Mouse (Mus musculus) testis, adult 2 months (tissue): ENCODE measurements at regions not wholly inside any gene's neighbourhood (a gene's known extent, or its start where the extent isn't known, plus 50 kb on each side); places are given as distances from the start of the nearest gene placed in this dataset.

Experiments
- H3K27ac ChIP-seq: fragments of 200-500 bp; 2 replicates; pipeline ENCODE4 v1.5.1; 2012; ENCODE audit warnings: low read depth, low read length; ENCODE audit not compliant: control insufficient read depth, insufficient read depth
- H3K27me3 ChIP-seq: fragments of 200-500 bp; 2 replicates; pipeline ENCODE4 v1.6.1; 2012; ENCODE audit warnings: mild to moderate bottlenecking, low read length, moderate library complexity; ENCODE audit not compliant: control insufficient read depth, insufficient read depth
- H3K36me3 ChIP-seq: fragments of 200-500 bp; 2 replicates; pipeline ENCODE4 v1.6.1; 2012; ENCODE audit warnings: mild to moderate bottlenecking, low read length; ENCODE audit not compliant: control insufficient read depth, insufficient read depth
- H3K4me1 ChIP-seq: fragments of 200-500 bp; 2 replicates; pipeline ENCODE4 v1.6.1; 2012; ENCODE audit warnings: low read length; ENCODE audit not compliant: control insufficient read depth, insufficient read depth
- H3K4me3 ChIP-seq: fragments of 200-500 bp; 2 replicates; pipeline ENCODE4 v1.5.1; 2012; ENCODE audit warnings: low read depth, mild to moderate bottlenecking, low read length, moderate library complexity, mixed read lengths; ENCODE audit not compliant: control insufficient read depth
- CTCF ChIP-seq: fragments of 200-500 bp; IDR thresholded peaks from 2 replicates; pipeline ENCODE4 v1.5.1; 2012; ENCODE audit warnings: low read depth, mild to moderate bottlenecking, inconsistent platforms, low read length, moderate library complexity; ENCODE audit not compliant: control insufficient read depth, insufficient read depth, insufficient replicate concordance
- POLR2A ChIP-seq: fragments of 200-500 bp; IDR thresholded peaks from 2 replicates; pipeline ENCODE4 v1.6.1; 2012; ENCODE audit warnings: low read depth, mild to moderate bottlenecking, inconsistent platforms, low read length, moderate library complexity; ENCODE audit not compliant: control insufficient read depth

DNA sequence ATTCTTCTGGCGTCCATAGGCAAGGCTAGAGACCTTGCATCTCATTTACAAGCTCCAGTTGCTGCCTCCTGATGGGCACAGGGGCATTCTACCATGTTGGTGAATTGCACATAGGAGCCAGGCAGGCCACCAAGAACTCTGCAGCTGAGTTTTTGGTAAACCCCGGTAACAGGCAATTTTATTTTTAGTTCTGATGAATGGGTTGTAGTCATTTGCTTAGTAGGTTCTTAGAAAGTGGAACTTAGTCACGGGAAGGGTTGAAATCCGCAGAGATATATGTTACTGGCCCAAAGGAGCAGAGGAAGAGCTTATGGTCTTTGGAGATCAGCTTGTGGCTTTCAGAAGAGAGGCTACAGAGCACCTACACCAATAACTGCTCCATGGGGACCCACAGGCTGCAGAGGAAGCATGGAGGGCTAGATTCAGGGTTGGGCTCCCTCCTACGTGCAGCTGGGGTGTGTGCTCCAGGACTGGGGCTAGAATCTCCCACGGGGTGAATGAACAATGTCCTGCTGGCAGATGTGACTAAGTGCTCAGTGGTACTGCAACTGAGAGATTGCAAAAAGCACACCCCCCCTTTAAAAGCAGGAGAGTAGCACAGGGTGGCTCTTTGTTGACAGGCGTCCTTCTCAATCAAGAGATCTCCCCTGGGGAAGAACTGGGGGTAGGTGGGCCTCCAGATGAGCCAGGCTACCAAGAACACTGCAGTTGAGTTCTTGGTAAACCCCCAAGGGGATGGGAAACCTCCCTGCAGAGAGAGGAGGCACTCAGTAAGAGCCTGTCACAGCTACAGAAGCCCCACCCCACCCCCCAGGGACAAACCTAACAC, 65.6 kb upstream of the Med13l start:
- no peaks in the 10 kb centered on the region for H3K36me3 ChIP-seq
- TF ChIP-seq CTCF (no peak), POLR2A (no peak)
- H3K27ac ChIP-seq = no peak overlapping the region
- no peaks in the 10 kb centered on the region for H3K4me1 ChIP-seq
- H3K27me3 ChIP-seq = no peaks in the 10 kb centered on the region
- no peak overlapping the region for H3K4me3 ChIP-seq

DNA sequence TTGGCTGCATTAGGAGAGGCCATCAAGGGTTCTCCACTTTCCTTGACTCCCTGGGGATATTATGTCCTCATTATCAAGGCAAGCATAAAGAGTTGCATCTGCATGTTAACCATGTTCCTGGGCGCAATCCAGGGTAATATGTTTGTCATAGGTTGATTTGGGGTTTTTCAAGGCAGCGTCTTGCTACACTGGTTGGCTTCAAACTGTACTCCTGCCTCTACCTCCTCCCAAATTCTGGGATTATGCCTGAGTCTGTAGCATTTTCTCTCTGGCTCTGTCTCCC, 65.1 kb upstream of the Med13l start:
- no peaks in the 10 kb centered on the region for H3K4me1 ChIP-seq
- H3K36me3 ChIP-seq = no peaks in the 10 kb centered on the region
- no peaks in the 10 kb centered on the region for H3K27me3 ChIP-seq
- H3K4me3 ChIP-seq = no peak overlapping the region
- TF ChIP-seq CTCF (no peak), POLR2A (no peak)
- no peak overlapping the region for H3K27ac ChIP-seq

- H3K4me3 ChIP-seq = no peak overlapping the region
- H3K4me1 ChIP-seq = no peaks in the 10 kb centered on the region
- no peaks in the 10 kb centered on the region for H3K36me3 ChIP-seq
- TF ChIP-seq CTCF (no peak), POLR2A (no peak)
- no peaks in the 10 kb centered on the region for H3K27me3 ChIP-seq
- no peak overlapping the region for H3K27ac ChIP-seq
These were observed 58.9 kb upstream of the Med13l start for GRCm38 (mm10) chr5:118501624-118502023.

DNA sequence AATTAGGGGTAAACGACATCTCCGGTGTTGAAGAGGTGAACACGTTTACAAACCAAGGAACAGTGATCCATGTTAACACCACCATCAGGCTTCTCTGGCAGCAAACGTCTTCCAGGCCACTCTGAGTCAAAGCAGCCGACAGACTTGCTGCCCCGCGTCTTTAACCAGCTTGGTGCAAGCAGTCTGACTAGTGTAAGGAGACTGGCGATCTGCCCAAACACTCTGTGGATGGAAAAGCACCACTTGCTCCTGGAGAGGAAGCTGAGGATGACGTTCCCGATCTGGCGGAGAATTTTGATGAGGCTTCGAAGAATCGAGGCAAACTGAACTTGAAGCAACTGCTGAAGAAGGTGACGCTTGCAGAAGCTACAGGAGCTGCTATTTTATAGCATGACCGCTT, 57.5 kb upstream of the Med13l start:
- H3K27ac ChIP-seq = no peak overlapping the region

GRCm38 (mm10) chr5:118504170-118504569, 56.3 kb upstream of the Med13l start:
- no peaks in the 10 kb centered on the region for H3K4me1 ChIP-seq
- H3K36me3 ChIP-seq = no peaks in the 10 kb centered on the region

More for the DNA sequence above, 57.5 kb upstream of the Med13l start:
- Histone ChIP-seq H3K4me1 (no peaks in the 10 kb centered on the region), H3K36me3 (no peaks in the 10 kb centered on the region), H3K27me3 (no peaks in the 10 kb centered on the region), H3K4me3 (no peak overlapping the region)
- no peak for TF ChIP-seq CTCF
- TF ChIP-seq POLR2A = no peak

DNA sequence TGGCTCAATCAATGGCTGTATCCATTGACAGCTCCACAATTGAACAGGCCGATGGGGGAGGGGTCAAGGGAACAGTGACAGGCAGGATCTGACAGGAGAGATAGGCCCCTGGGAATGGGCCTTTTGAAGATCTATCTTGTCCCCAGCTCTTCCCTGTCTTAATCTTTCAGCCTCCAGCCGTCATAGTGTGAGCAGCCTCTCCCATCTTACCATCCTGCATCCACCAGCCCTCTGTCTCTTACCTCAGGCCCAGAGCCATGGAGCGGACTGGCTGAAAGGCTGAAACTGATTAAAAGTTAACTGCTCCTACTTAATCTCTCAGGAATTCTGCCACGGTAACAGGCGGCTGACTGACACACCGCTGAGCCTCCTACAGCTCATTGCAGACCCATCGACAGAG, 55.6 kb upstream of the Med13l start:
- Histone ChIP-seq H3K4me1 (no peaks in the 10 kb centered on the region), H3K27me3 (no peaks in the 10 kb centered on the region), H3K36me3 (no peaks in the 10 kb centered on the region), H3K27ac (no peak overlapping the region), H3K4me3 (no peak overlapping the region)
- TF ChIP-seq POLR2A (no peak), CTCF (no peak)

More at GRCm38 (mm10) chr5:118504170-118504569, 56.3 kb upstream of the Med13l start:
- H3K27ac ChIP-seq = no peak overlapping the region
- TF ChIP-seq CTCF = no peak
- TF ChIP-seq POLR2A = no peak
- H3K4me3 ChIP-seq = no peak overlapping the region
- H3K27me3 ChIP-seq = no peaks in the 10 kb centered on the region

DNA sequence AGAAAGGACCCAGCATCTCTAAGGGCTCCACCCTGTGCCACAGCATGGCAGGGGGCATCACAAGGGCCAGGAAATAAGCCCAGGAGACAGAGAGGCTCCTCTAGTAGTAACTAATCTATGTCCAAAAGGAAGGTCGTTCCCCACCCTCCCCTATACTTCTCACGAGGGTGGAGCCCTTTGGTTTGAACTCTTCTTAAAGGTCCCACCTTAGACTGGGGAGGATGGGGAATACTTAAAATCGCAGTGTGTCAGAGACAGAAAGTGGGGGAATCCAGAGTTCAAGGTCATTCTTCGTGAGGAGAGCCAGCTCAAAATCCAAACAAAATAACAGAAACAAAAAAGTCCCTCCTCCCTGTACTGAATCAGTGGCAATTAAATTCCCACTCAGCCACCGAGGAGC, 50.6 kb upstream of the Med13l start:
- Histone ChIP-seq H3K27ac (no peak overlapping the region), H3K4me3 (no peak overlapping the region), H3K27me3 (no peaks in the 10 kb centered on the region), H3K4me1 (peaks cover 12% of the 10 kb centered on the region), H3K36me3 (no peaks in the 10 kb centered on the region)
- TF ChIP-seq POLR2A (no peak), CTCF (no peak)
